Mouse (Mus musculus) adrenal gland, postnatal 36 days (tissue): Measurements from ENCODE around the gene Ccdc9. TPM values are rescaled to one million over a fixed set of nuclear protein-coding genes. Genes with fewer than 3 reads are reported as not detected.

Source experiments
- total RNA-seq, 2 experiments: library from RNA; stranded (reverse); gene quantifications; 2 replicates each; pipeline ENCODE4 v1.2.3; 2021

Gene Ccdc9
- total RNA-seq, 2 experiments from 2014 or later: 59.5 to 73.6 TPM

Other genes starting within 250 kb of the Ccdc9 start
- 1 to 10 TPM; 9.4 to 9.9 TPM for gene Bicra, start 238.9 kb downstream of the Ccdc9 start, total RNA-seq
- under 1 TPM; 0.10 to 0.13 TPM for gene Zfp541, start 225.0 kb downstream of the Ccdc9 start, total RNA-seq
- gene Napa, start 188.3 kb downstream of the Ccdc9 start, total RNA-seq: 100 to 1,000 TPM; 143 to 167 TPM
- gene Kptn, start 166.9 kb downstream of the Ccdc9 start, total RNA-seq: 10 to 100 TPM; 20.0 to 22.6 TPM
- gene Slc8a2, start 157.0 kb downstream of the Ccdc9 start, total RNA-seq: 1 to 10 TPM; 1.7 to 2.6 TPM
- 10 to 100 TPM; 11.6 to 14.0 TPM for gene Meis3, start 111.7 kb downstream of the Ccdc9 start, total RNA-seq
- gene Dhx34, start 64.8 kb downstream of the Ccdc9 start, total RNA-seq: 10 to 100 TPM; 11.8 to 14.2 TPM
- gene C5ar2, start 42.6 kb downstream of the Ccdc9 start, total RNA-seq: under 1 TPM; 0.43 to 0.50 TPM
- 1 to 10 TPM; 3.5 to 9.4 TPM for gene C5ar1, start 27.3 kb downstream of the Ccdc9 start, total RNA-seq
- 10 to 100 TPM; 17.1 to 22.6 TPM for gene Inafm1, start 13.2 kb downstream of the Ccdc9 start, total RNA-seq
- gene Bbc3, start 21.6 kb upstream of the Ccdc9 start, total RNA-seq: 1 to 10 TPM; 3.6 to 4.7 TPM
- 10 to 100 TPM; 69.1 to 70.8 TPM for gene Sae1, start 101.0 kb upstream of the Ccdc9 start, total RNA-seq
- 10 to 100 TPM; 38.3 to 39.0 TPM for gene Zc3h4, start 114.1 kb upstream of the Ccdc9 start, total RNA-seq
- gene Tmem160, start 166.0 kb upstream of the Ccdc9 start, total RNA-seq: 10 to 100 TPM; 69.1 to 82.7 TPM
- not detected for gene Npas1, start 190.9 kb upstream of the Ccdc9 start, total RNA-seq